Mouse (Mus musculus): ENCODE measurements around the gene Dhrs3.

Dhrs3 gene

DNA sequence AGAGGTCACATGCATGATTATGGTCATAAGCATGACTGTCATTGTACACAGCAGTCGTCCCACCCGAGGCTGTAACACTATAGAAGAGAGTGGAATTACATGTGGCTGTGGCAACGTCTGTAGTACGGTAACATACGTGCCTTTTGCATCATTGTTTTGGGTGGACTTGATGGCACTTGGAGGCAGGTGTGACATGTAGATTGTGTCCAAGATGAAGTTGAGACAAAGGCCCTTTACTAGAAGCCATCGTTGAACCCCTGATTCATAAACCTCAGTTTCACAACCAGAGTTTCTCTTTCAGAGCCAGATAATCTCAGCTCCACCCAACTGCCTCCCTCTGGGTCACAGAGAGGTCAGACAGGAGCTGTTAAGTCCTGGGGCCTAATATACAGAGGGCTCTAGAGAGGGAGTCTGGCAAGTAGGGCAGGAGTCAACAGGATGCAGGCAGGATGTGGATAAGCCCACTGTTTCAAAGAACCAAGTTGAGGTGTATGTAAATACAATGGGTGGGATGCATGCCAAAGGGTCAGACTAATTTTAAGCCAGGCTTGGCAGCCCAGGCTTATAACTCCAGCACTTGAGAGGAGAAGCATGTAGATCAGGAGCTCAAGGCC lies 5.5 kb downstream of the Dhrs3 start:
- DNase-seq (ENCODE audit: low read depth, low spot score): no peak

DNA sequence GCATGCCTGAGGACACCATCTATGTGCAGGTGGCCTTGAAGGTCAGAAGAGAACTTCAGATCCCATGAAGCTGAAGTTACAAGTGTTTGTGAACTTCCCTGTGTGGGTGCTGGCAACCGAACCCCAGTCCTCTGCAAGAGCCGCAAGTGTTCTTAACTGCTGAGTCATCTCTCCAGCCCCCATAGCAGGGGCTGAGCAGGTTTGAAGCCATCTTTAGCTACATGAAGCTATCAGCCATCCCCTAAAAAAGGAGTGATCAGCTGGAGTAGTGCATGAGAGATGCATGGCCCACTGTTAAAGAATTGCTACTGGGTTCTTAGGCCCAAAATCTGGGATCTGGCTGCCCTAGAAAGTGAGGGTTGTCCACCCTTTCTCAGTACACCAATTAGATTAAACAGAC lies 6.1 kb downstream of the Dhrs3 start:
- DNase-seq (ENCODE audit: low read depth, low spot score): no peak

DNA sequence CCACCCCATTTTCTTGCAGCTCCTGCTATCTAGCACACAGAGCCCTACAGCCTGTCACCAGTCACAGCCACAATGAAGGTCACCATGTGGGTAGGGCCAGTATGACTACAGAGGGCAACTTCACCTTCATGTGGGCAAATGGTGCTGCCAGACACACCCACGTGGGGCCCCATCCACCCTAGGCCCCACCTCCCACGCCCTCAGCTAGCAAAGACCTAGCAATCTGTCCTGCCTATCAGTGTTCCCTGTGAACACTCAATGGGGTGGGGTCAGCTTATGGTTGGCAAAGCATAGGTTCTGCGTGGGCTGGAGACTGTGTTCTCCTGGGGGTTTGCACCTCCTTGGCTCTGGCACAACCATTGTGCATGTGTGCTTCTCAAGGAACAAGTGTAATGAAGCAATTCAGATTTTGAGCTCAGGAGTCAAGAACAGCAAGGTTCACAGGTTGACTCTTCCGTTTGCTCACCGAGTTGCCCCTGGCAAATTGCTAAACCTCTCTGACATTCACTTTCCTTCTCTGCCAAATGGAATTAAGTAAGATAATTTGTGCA lies 9.0 kb downstream of the Dhrs3 start:
- no peak for DNase-seq (ENCODE audit: low read depth, low spot score)

DNA sequence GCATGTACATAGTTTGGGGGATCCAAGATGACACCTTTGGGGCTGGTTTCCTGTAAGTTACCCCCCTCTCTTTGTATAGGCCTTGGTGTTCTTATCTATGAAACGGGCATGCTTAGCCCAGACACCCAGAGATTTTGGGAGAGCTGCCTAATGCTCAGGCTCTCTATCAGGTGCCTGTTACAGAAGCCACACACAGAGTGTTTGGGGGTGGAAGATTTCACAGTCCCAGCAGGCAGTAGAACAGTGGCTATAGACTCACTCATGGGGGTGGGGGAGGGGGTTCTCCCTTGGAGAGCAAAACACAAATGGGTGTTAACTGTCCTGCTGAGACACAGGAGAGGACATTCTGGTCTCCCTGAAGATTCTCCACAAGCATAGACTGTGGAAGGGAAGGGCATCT lies 10.5 kb downstream of the Dhrs3 start:
- DNase-seq (ENCODE audit: low read depth, low spot score): no peak

DNA sequence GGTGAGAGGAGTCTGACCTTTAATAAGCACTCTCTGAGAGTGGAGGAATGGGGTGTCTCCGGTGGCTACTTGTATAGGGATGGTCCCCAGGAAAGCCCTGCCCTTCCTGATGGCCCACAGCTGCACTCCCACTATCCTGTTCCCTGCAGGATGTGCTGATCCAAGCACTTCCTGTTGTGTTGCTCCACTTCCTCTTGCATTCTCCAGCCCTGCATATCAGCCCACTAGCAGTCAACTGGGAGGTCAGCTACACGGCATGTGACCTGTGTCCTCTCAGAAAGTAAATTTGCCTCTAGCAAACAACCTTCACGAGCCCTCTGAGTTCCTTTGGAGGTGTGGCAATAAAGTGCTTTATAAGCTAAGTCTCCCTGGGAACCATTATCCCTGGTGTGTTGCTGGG lies 11.3 kb downstream of the Dhrs3 start:
- no peak for DNase-seq (ENCODE audit: low read depth, low spot score)

DNA sequence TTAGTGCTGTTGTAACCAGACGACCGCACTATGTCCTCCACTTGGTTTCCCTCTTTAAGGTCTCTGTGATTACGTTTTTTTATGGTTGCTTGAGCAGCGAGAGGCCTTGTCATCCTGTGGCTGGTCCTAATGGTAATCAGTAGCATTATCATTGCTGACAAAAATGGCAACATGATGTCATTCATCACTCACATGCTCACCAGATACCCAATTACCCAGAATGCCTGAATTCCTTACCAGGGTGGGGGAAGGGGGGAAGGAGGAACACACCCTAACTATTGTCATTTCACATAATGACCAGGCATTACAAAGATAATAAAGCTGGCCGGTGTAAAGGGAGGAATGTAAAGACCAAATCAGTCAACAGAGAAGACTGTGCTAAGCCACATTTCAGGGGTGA lies 12.5 kb downstream of the Dhrs3 start:
- no peak for DNase-seq (ENCODE audit: low read depth, low spot score)

DNA sequence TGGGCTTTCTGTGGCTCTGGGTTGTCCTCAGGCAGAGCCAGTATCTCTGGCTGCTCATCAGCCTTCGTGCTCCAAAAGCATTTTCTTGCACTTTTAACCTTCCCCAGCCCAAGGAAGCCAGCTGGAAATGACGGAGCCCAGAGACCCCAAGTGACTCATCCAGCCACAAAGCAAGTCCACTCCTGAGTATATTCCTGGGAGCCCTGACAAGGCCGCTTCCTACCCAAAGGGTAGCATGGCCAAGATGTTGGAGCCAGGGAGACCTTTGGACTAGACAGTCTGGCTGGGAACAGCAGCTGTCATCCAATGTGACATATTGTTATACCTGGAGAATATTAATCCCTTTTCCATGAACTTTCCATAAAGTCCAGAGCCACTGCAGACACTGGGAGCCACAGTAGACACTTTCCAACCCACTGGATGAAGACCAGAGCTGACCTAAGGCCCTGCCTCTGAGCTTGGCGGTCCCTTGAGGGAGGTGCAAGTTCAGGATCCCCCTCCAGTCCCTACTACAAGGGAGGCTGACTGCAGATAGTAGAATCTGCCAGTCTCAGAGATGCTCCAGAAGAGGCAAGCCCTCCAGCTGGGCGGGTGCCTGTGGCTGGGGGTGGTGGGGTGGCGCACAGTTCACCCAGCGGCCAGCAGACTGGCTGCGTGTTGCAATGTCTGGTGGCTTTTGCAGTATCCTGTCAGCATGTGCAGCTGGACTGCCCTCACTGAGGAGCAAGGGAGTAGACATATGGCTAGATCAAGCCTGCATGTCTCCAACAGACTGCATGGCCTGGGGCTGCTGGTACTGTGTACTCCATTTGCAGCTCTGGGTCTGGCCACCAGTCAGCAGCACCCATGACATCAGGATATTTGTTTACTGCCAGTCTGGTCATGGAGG lies 13.6 kb downstream of the Dhrs3 start:
- no peak for DNase-seq (ENCODE audit: low read depth, low spot score)

DNA sequence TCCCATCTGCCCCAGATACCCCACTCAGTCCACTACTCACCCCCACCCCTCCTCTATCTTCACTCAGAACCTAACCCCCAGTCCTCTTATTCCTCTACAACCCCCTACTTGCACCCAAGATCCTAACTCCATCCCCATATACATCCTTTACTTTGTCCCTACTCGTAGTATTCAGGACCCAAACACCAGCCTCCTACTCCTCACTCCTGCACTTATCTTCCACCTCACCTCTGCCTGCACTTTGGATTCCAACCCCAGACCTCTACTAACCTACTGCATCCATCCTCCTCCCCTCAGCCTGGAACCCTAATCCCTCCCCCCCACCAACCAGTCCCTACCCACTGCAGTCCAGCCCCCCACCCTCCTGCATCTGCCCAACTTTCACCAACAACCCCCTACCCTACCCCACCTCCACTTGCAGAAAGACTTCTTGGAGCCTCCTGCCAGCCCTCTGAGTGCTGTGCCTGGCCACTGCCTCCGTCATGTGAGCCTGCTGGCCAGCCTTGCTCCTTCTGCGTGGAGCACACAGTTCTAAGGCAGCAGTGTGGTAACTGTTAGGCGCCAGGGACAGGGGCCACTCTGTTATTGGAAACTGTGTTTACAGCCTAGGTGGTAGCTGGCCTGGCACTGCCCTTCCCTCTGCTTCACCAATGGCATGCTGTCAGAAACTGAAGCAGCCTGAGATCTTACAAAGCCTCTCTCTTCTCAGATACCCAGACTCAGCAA lies 14.5 kb downstream of the Dhrs3 start:
- no peak for DNase-seq (ENCODE audit: low read depth, low spot score)

DNA sequence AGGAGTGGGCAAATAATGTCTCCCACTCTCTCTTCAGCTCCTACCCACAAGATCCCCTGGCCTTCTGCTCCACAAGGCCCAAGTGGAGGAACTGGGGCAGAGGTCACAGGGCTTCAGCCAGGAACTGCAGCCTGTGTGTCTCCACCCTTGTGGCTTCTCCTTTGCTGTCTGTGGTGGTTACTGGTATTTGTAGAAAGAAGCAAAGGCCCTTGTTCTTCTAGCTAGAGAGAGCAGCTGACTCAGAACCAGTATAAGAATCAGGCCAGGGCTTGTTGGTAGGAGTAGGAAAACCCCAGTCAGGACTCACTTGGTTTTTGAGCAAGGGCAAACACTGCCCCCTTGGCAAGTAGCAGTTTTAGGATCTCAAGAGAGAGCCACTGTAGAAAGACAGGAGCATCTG lies 16.2 kb downstream of the Dhrs3 start:
- DNase-seq (ENCODE audit: low read depth, low spot score): no peak

DNA sequence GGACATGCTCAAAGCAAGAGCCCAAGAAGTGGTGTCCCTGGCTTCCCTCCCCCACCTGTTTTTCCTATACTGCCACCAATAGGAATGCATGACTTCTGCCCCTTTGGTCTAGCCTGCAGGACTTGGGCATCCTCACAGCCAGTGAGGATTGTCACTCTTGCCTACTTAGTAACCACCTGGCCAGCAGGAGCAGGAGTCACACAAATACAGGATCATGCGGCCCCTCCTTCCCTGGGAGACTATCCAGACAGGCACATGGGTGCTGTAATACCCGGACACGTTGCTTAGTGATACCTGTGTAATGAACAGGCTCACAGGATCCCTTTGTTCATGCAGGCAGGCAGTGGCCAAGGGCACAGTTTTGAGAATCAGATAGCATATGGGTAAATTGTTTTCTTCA lies 17.7 kb downstream of the Dhrs3 start:
- DNase-seq (ENCODE audit: low read depth, low spot score): no peak

DNA sequence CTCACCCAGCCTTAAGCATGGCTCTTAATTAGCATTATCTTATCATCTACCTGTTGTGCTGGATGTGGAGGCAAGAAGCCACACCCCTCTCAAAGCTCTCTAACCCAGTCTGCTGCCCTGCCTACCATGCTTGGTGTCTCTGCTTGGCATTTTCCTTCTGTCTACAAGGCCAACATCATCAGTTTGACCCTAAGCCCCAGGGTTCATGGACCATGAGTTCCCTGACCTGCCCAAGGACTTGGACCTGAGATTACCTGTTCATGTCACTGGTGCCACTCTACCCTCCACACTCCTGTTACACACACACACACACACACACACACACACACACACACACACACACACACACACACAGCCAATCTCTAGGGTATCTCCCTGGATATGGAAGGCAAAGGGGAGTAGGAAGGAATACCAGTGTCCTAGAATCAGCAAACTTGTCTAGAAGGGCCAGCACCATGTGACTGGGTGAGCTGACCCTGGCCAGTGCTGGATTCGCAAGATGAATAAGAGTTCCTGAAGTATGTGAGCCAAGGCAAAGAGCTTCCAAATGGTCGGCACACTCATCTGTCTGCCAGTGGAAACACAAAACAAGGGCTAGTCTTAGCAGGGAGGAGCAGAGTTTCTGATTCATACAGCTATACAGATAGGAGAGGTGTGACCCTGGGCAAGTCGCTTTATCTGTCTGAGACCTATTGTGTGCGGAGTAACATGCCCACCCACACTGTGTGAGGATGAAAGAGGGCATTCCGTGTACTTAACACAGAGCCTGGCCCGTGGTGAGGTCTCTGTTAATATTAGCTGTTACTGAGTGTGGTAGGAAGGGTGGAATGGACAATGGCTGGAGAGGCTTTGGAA lies 20.9 kb downstream of the Dhrs3 start:
- no peak for DNase-seq (ENCODE audit: low read depth, low spot score)

DNA sequence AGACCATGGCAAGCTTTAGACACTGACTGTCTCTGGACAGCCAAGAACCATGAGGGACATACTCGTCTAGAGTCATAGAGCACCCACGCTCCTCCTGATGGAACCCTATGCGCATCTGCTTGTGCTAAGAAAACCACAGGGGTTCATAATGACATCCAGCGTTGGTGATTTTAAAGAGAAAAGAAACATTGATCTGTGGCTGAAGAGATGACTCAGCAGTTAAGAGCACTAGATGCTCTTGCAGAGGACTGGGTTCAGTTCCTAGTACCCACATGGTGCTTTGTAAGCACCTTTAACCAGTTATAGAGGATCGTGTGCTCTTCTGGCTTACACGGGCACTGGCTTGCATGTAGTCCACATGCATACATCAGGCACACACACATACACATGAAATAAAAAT lies 23.9 kb downstream of the Dhrs3 start:
- no peak for DNase-seq (ENCODE audit: low read depth, low spot score)

DNA sequence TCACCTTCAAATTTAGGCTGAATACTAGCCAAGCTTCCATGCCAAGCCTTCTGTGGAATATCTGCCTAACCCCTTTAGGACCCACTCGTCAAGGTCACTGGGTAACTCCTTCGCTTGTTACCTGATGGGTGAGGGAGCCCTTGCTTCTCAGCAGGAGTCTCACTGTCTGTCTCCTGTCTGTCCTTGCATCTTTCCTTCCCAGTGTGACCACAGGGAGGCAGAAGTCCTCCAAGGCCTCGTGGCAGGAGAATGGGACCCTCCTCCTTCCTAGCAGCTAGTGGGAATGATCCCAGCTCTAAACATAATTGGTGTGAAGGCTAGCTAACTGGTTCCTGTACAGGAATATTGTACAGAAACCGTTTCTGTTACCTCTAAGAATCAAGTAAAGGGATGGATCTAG lies 24.5 kb downstream of the Dhrs3 start:
- no peak for DNase-seq (ENCODE audit: low read depth, low spot score)

DNA sequence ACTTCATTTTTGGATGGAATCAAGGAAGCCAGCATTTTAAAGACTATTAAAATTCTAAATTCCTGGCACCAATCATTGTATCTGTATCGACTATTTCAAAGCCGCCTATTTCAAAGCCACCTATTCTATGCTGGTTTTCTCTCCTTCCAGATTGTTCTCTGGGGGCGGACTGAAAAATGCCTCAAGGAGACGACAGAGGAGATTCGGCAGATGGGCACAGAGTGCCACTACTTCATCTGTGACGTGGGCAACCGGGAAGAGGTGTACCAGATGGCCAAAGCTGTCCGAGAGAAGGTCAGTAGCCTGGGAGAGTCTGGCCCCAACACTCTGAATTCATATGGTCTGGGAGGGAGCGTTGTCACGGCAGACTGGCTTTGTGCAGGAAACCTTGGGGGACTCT lies 25.9 kb downstream of the Dhrs3 start:
- DNase-seq (ENCODE audit: low read depth, low spot score): no peak

DNA sequence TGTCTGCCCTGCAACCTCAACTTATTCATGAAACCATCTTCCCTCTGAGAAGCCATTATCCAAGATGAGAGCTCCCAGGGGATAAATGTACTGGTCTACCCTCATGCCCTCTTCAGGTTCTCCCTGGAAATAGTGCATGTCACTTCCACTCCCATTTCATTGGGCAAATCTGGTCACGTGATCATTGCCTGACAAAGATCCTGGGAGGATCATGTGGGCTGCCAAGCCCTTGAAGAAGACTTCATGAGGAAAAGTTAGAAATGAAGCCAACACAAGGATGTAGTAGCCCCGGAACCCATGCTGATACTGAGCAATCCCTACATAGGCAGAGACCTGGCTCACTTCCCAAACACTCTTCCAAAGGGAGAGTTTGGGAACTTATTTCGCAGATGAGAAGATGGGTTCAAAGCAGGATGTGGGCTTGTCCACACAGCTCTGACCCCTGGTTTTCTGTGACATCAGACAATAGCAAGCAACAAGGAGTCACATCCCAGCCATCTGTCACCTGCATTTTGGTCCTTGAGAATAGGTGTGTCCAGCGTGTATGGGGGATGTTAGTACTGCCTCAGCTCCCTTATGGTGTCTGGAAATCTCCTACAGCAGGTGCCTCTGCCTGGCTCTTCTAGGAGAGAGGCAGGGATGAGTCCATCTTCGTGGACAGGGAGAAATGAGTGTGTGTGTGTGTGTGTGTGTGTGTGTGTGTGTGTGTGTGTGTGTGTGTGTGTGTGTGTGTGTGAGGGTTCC lies 36.2 kb downstream of the Dhrs3 start:
- DNase-seq (ENCODE audit: low read depth, low spot score): no peak

DNA sequence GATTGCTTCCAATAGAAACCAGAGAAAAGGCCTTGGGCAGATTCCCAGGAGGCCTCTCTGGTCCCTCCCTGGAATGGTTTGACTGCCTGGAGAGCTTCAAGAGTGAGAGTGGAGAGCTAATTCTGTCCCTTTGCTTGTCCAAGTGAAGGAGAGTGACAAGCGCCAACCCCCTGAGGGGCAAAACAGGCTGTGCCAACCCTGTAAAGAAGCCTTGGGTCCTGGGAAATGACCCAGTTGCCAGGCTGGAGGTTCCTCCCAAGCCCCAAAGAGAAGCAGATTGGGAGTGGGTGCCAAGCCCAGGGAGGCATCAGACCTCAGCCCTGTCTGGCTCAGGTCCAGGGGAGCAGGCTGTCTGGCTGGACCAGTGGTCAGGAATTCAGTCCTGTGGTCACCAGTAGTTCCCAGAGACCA lies 37.2 kb downstream of the Dhrs3 start:
- no peak for DNase-seq (ENCODE audit: low read depth, low spot score)

DNA sequence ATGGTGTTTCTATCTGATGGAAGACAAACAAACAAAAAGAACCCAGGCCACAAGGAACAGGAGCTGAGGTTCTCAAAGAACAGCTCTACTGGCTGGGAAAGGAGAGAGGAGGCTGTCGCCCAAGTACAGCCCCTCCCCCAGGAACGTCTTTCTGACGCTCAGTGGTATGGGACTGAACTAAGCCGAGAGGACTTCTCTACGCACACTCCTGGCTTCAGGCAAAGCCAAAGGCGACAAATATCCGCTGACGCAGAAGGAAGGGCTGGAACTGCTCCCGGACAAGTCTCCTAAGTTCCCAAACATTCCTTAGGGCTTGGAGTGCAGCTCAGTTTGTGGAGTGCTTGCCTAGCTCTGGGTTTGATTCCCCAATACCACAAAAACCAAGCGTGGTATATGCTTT lies 37.7 kb downstream of the Dhrs3 start:
- DNase-seq (ENCODE audit: low read depth, low spot score): no peak

DNA sequence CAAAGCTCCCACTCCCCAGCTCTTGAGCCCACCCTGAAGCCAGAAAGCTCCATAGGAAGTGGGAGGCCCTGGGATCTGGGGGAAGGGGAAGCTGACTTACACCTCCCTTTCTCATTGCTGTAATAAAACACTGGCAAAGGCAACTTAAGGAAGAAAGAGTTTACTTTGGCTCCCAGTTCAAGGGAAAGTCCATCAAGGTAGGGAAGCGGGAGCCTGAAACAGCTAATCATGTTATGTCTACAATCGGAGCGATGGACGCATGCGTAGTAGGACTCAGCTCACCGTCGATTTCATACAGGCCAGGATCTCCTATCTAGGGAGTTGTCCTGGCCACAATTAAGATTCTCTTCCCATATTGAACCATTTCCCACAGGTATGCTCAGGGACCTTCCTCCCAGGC lies 38.5 kb downstream of the Dhrs3 start:
- no peak for DNase-seq (ENCODE audit: low read depth, low spot score)

DNA sequence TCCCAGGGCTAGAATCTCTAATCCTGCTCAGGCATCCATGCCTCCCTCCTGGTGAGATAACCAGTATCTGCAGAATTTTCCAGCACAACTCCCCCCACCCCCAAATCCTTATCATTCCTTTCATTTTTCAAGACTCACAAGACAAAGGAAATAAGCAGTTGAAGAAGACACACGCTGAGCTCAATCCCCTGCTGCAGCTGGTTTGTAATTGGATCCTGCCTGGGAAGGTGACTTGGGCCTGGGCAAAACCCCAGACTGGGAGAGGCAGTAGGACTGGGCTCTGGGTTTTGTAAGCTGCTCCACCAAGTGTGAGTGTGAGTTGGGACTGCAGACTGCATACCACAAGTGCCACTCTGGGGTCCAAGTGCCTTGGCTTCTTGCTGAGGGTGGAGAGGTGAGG lies 41.9 kb downstream of the Dhrs3 start:
- no peak for DNase-seq (ENCODE audit: low read depth, low spot score)

DNA sequence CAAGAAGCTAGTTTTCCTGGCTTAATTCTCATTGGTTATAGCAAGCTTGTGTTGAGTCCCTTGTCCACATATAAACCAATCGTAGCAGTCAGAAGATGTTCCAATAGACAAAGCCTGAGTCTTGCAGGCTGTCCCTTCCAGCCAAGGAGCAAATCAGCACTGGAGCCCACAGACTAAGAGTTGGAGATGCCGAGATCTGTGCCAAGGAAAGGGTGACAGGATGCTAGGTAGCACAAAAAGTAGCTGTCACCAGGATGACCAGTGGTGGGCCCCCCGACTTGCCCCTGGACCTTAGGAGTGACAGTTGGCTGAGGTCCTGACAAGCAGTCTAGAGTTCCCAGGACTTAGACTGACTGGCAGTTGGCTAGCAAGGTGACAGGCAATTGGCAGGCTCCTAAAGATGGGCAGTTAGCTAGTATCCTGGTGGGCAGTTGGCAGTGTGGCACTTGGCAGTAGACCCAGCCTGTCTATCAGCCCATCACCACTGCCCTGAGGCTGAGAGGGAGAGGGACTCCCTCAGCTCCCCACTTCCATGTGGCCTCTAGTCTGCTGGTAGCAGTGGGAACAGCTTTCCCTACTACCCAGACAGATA lies 44.0 kb downstream of the Dhrs3 start:
- DNase-seq (ENCODE audit: low read depth, low spot score): no peak

All from WW6 (cell line).